Mouse (Mus musculus): ENCODE measurements around the gene Pgghg. TPM values are rescaled to one million over a fixed set of nuclear protein-coding genes. Genes with fewer than 3 reads are reported as not detected.

Pgghg gene
- polyA plus RNA-seq, 1 experiment from 2014 or later = 25.3 TPM

- Histone ChIP-seq H3K9ac (replicated peaks; ENCODE audit: low read length) (no peak overlapping the region), H3K36me3 (ENCODE audit: insufficient read depth, low read length) (peaks cover 23% of the 10 kb centered on the region), H3K27me3 (ENCODE audit: insufficient read depth, low read length) (no peaks in the 10 kb centered on the region), H3K4me1 (ENCODE audit: insufficient read depth, low read length) (peaks cover 49% of the 10 kb centered on the region), H3K27ac (ENCODE audit: low read length) (no peak overlapping the region), H3K9me3 (ENCODE audit: low read length) (no peaks in the 10 kb centered on the region), H3K4me3 (ENCODE audit: low read length) (no peak overlapping the region), H3K4me2 (replicated peaks; ENCODE audit: low read depth, low read length) (no peak overlapping the region)
- WGBS = 74% methylated on average over 7 of the region's 7 CpGs
- no peak for ATAC-seq (ENCODE audit: low FRiP score, low TSS enrichment)
These were observed 11.2 kb downstream of the Pgghg start for GRCm38 (mm10) chr7:140952441-140952840.

- no peak for ATAC-seq (ENCODE audit: low FRiP score, low TSS enrichment)
- Histone ChIP-seq H3K4me1 (ENCODE audit: insufficient read depth, low read length) (peaks cover 49% of the 10 kb centered on the region), H3K9me3 (ENCODE audit: low read length) (no peaks in the 10 kb centered on the region), H3K4me3 (ENCODE audit: low read length) (no peak overlapping the region), H3K27ac (ENCODE audit: low read length) (no peak overlapping the region), H3K4me2 (replicated peaks; ENCODE audit: low read depth, low read length) (peak overlapping the region; percentile 79), H3K27me3 (ENCODE audit: insufficient read depth, low read length) (no peaks in the 10 kb centered on the region), H3K9ac (replicated peaks; ENCODE audit: low read length) (peak overlapping the region; percentile 77), H3K36me3 (ENCODE audit: insufficient read depth, low read length) (peaks cover 18% of the 10 kb centered on the region)
- WGBS = 80% methylated on average over 11 of the region's 11 CpGs
These were observed 11.9 kb downstream of the Pgghg start for GRCm38 (mm10) chr7:140953133-140953532.

GRCm38 (mm10) chr7:140953800-140954732 lies 12.9 kb downstream of the Pgghg start:
- H3K9ac ChIP-seq (replicated peaks; ENCODE audit: low read length) = peak overlapping the region; percentile 77
- H3K4me1 ChIP-seq (ENCODE audit: insufficient read depth, low read length) = peaks cover 51% of the 10 kb centered on the region
- no peaks in the 10 kb centered on the region for H3K27me3 ChIP-seq (ENCODE audit: insufficient read depth, low read length)
- peak overlapping the region; percentile 79 for H3K4me2 ChIP-seq (replicated peaks; ENCODE audit: low read depth, low read length)
- no peak for ATAC-seq (ENCODE audit: low FRiP score, low TSS enrichment)
- peaks cover 8% of the 10 kb centered on the region; the same call in 1 of the 2 replicates for H3K36me3 ChIP-seq (ENCODE audit: insufficient read depth, low read length)
- no peaks in the 10 kb centered on the region for H3K9me3 ChIP-seq (ENCODE audit: low read length)
- H3K27ac ChIP-seq (ENCODE audit: low read length) = 0 out of 2 replicates have a peak overlapping the region, but pooled peaks have one; percentile 13
- WGBS = 51% methylated on average over 15 of the region's 15 CpGs
- H3K4me3 ChIP-seq (ENCODE audit: low read length) = peak overlapping the region; percentile 73

GRCm38 (mm10) chr7:140954733-140955071 lies 13.5 kb downstream of the Pgghg start:
- H3K4me2 ChIP-seq (replicated peaks; ENCODE audit: low read depth, low read length) = peak overlapping the region; percentile 79
- ATAC-seq (ENCODE audit: low FRiP score, low TSS enrichment) = no peak
- no peaks in the 10 kb centered on the region for H3K9me3 ChIP-seq (ENCODE audit: low read length)
- 0 out of 2 replicates have a peak overlapping the region, but pooled peaks have one; percentile 13 for H3K27ac ChIP-seq (ENCODE audit: low read length)
- H3K9ac ChIP-seq (replicated peaks; ENCODE audit: low read length) = peak overlapping the region; percentile 77
- H3K27me3 ChIP-seq (ENCODE audit: insufficient read depth, low read length) = no peaks in the 10 kb centered on the region
- 1% methylated on average over 9 of the region's 9 CpGs for WGBS
- H3K4me1 ChIP-seq (ENCODE audit: insufficient read depth, low read length) = peaks cover 52% of the 10 kb centered on the region
- peak overlapping the region; percentile 73 for H3K4me3 ChIP-seq (ENCODE audit: low read length)
- H3K36me3 ChIP-seq (ENCODE audit: insufficient read depth, low read length) = 0 out of 2 replicates have a peak, but pooled peaks cover 2% of the 10 kb centered on the region

GRCm38 (mm10) chr7:140955342-140955741 lies 14.2 kb downstream of the Pgghg start:
- Histone ChIP-seq H3K4me3 (ENCODE audit: low read length) (peak overlapping the region; percentile 73), H3K4me2 (replicated peaks; ENCODE audit: low read depth, low read length) (peak overlapping the region; percentile 79), H3K27ac (ENCODE audit: low read length) (peak overlapping the region; percentile 96), H3K4me1 (ENCODE audit: insufficient read depth, low read length) (peaks cover 47% of the 10 kb centered on the region), H3K36me3 (ENCODE audit: insufficient read depth, low read length) (no peaks in the 10 kb centered on the region), H3K9ac (replicated peaks; ENCODE audit: low read length) (peak overlapping the region; percentile 77), H3K9me3 (ENCODE audit: low read length) (no peaks in the 10 kb centered on the region), H3K27me3 (ENCODE audit: insufficient read depth, low read length) (no peaks in the 10 kb centered on the region)
- WGBS = 5% methylated on average over 17 of the region's 17 CpGs
- peak; percentile 43 for ATAC-seq (ENCODE audit: low FRiP score, low TSS enrichment)

GRCm38 (mm10) chr7:140955758-140956555 lies 14.8 kb downstream of the Pgghg start, which contains the start of the genes Gm45717 and Ifitm2:
Gm45717 (minus strand) TSS chr7:140955937.
Ifitm2 (minus strand) TSS chr7:140955987.
- H3K36me3 ChIP-seq (ENCODE audit: insufficient read depth, low read length) = no peaks in the 10 kb centered on the region
- H3K4me1 ChIP-seq (ENCODE audit: insufficient read depth, low read length) = peaks cover 41% of the 10 kb centered on the region
- peak within 1 kb of the TSS; percentile 73 for H3K4me3 ChIP-seq (ENCODE audit: low read length)
- H3K9me3 ChIP-seq (ENCODE audit: low read length) = no peaks in the 10 kb centered on the region
- H3K4me2 ChIP-seq (replicated peaks; ENCODE audit: low read depth, low read length) = peak within 1 kb of the TSS; percentile 79
- ATAC-seq (ENCODE audit: low FRiP score, low TSS enrichment) = peak; percentile 90
- no peaks in the 10 kb centered on the region for H3K27me3 ChIP-seq (ENCODE audit: insufficient read depth, low read length)
- H3K27ac ChIP-seq (ENCODE audit: low read length) = peak within 1 kb of the TSS; percentile 96
- WGBS = 15% methylated on average over 11 of the region's 11 CpGs
- H3K9ac ChIP-seq (replicated peaks; ENCODE audit: low read length) = peak within 1 kb of the TSS; percentile 77

- Histone ChIP-seq H3K27ac (ENCODE audit: low read length) (peak overlapping the region; percentile 96), H3K4me1 (ENCODE audit: insufficient read depth, low read length) (peaks cover 35% of the 10 kb centered on the region), H3K9ac (replicated peaks; ENCODE audit: low read length) (peak overlapping the region; percentile 7; the same call in 1 of the 2 replicates), H3K27me3 (ENCODE audit: insufficient read depth, low read length) (no peaks in the 10 kb centered on the region), H3K36me3 (ENCODE audit: insufficient read depth, low read length) (no peaks in the 10 kb centered on the region), H3K4me3 (ENCODE audit: low read length) (no peak overlapping the region), H3K9me3 (ENCODE audit: low read length) (no peaks in the 10 kb centered on the region), H3K4me2 (replicated peaks; ENCODE audit: low read depth, low read length) (peak overlapping the region; percentile 79)
- no peak; the same call in 1 of the 2 replicates for ATAC-seq (ENCODE audit: low FRiP score, low TSS enrichment)
- WGBS = 42% methylated on average over 6 of the region's 6 CpGs
These were observed 15.3 kb downstream of the Pgghg start for GRCm38 (mm10) chr7:140956556-140956869.

- no peak for ATAC-seq (ENCODE audit: low FRiP score, low TSS enrichment)
- peak overlapping the region; percentile 8; the same call in 1 of the 2 replicates for H3K27ac ChIP-seq (ENCODE audit: low read length)
- H3K27me3 ChIP-seq (ENCODE audit: insufficient read depth, low read length) = no peaks in the 10 kb centered on the region
- 8% methylated on average over 9 of the region's 9 CpGs for WGBS
- no peak overlapping the region for H3K4me2 ChIP-seq (replicated peaks; ENCODE audit: low read depth, low read length)
- H3K4me1 ChIP-seq (ENCODE audit: insufficient read depth, low read length) = peaks cover 18% of the 10 kb centered on the region
- no peak overlapping the region for H3K9ac ChIP-seq (replicated peaks; ENCODE audit: low read length)
- no peaks in the 10 kb centered on the region for H3K9me3 ChIP-seq (ENCODE audit: low read length)
- H3K36me3 ChIP-seq (ENCODE audit: insufficient read depth, low read length) = no peaks in the 10 kb centered on the region
- H3K4me3 ChIP-seq (ENCODE audit: low read length) = no peak overlapping the region
These were observed 18.1 kb downstream of the Pgghg start for GRCm38 (mm10) chr7:140959181-140959901.

GRCm38 (mm10) chr7:140960026-140960425 lies 18.8 kb downstream of the Pgghg start:
- Histone ChIP-seq H3K9me3 (ENCODE audit: low read length) (no peaks in the 10 kb centered on the region), H3K4me3 (ENCODE audit: low read length) (no peak overlapping the region), H3K27me3 (ENCODE audit: insufficient read depth, low read length) (no peaks in the 10 kb centered on the region), H3K36me3 (ENCODE audit: insufficient read depth, low read length) (no peaks in the 10 kb centered on the region), H3K4me2 (replicated peaks; ENCODE audit: low read depth, low read length) (no peak overlapping the region), H3K27ac (ENCODE audit: low read length) (no peak overlapping the region), H3K4me1 (ENCODE audit: insufficient read depth, low read length) (peaks cover 14% of the 10 kb centered on the region), H3K9ac (replicated peaks; ENCODE audit: low read length) (no peak overlapping the region)
- 84% methylated on average over 5 of the region's 5 CpGs for whole genome bisulfite sequencing
- no peak for ATAC-seq (ENCODE audit: low FRiP score, low TSS enrichment)

All from kidney, embryonic 16.5 days (tissue).